Mouse (Mus musculus): ENCODE data around the gene Slc36a2.

DNA sequence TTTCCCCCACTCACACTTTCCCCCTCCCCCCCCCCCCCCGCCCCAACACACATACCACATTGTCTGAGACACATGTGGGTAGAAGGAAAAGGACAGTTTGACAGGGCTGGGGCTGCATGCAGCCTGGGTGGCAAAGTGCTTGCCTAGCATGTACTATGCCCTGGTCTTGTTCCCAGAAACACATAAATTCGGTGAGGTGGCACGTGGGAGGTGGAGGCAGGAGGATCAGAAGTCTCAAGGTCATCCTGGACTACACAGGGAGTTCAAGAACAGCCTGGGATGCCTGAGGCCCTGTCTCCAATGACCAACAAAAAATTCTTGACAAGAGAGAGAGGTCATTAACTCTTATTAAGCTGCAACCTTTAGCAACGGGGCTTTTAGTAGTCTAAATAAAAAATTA, 31.2 kb upstream of the Slc36a2 start:
- TF ChIP-seq POLR2A (IDR thresholded peaks at IDR 0.05; ENCODE audit: extremely low read depth, insufficient read depth, low read length) (no peak), CTCF (IDR thresholded peaks at IDR 0.05; ENCODE audit: low read depth, low read length) (no peak)
